Mouse (Mus musculus): ENCODE data around the gene Gm9922. TPM values are rescaled to one million over a fixed set of nuclear protein-coding genes. Genes with fewer than 3 reads are reported as not detected.

Gm9922 gene
- polyA plus RNA-seq (2015; fragmentation: Nextera tagmentation; extraction: Ambion mirVana): 0.41 and 0.56 TPM in 2 replicates

- H3K27me3 ChIP-seq (replicated peaks; ENCODE audit: control insufficient read depth, insufficient read depth, low read length): peaks cover 11% of the 10 kb centered on the region
- no peak within 1 kb of the TSS for H3K27ac ChIP-seq (ENCODE audit: low read depth, low read length)
- H3K9ac ChIP-seq (ENCODE audit: low read depth, low read length): peak within 1 kb of the TSS; percentile 71
- WGBS: under 1% methylated on average over 46 of the region's 51 CpGs
- H3K4me2 ChIP-seq (ENCODE audit: low read length): peak within 1 kb of the TSS; percentile 100
- H3K4me1 ChIP-seq (ENCODE audit: control insufficient read depth, insufficient read depth, low read depth, low read length): peaks cover 11% of the 10 kb centered on the region
- peak; percentile 80 for ATAC-seq
- H3K9me3 ChIP-seq (ENCODE audit: control insufficient read depth, low read length): no peaks in the 10 kb centered on the region
- H3K4me3 ChIP-seq (ENCODE audit: low read length): peak within 1 kb of the TSS; percentile 66
- H3K36me3 ChIP-seq (ENCODE audit: control insufficient read depth, insufficient read depth, low read length): no peaks in the 10 kb centered on the region
Measured at GRCm38 (mm10) chr14:101729237-101729971, at the start of gene Gm9922, which contains the start of gene Lmo7. Gene Gm9922 (minus strand): TSS chr14:101729814. Gene Lmo7 (plus strand): TSS chr14:101729957.

GRCm38 (mm10) chr14:101778426-101778825, 48.8 kb upstream of the Gm9922 start:
- Histone ChIP-seq H3K9ac (ENCODE audit: low read depth, low read length) (no peak overlapping the region), H3K27me3 (replicated peaks; ENCODE audit: control insufficient read depth, insufficient read depth, low read length) (no peaks in the 10 kb centered on the region), H3K4me3 (ENCODE audit: low read length) (no peak overlapping the region), H3K27ac (ENCODE audit: low read depth, low read length) (no peak overlapping the region), H3K9me3 (ENCODE audit: control insufficient read depth, low read length) (no peaks in the 10 kb centered on the region), H3K36me3 (ENCODE audit: control insufficient read depth, insufficient read depth, low read length) (no peaks in the 10 kb centered on the region), H3K4me1 (ENCODE audit: control insufficient read depth, insufficient read depth, low read depth, low read length) (no peaks in the 10 kb centered on the region), H3K4me2 (ENCODE audit: low read length) (no peak overlapping the region)
- 94% methylated on average over 3 of the region's 3 CpGs for WGBS
- ATAC-seq: no peak

GRCm38 (mm10) chr14:101777129-101777493, 47.5 kb upstream of the Gm9922 start:
- H3K9me3 ChIP-seq (ENCODE audit: control insufficient read depth, low read length): no peaks in the 10 kb centered on the region
- H3K4me3 ChIP-seq (ENCODE audit: low read length): no peak overlapping the region
- no peak overlapping the region for H3K4me2 ChIP-seq (ENCODE audit: low read length)
- no peaks in the 10 kb centered on the region for H3K36me3 ChIP-seq (ENCODE audit: control insufficient read depth, insufficient read depth, low read length)
- no peaks in the 10 kb centered on the region for H3K4me1 ChIP-seq (ENCODE audit: control insufficient read depth, insufficient read depth, low read depth, low read length)
- no peak overlapping the region for H3K27ac ChIP-seq (ENCODE audit: low read depth, low read length)
- H3K9ac ChIP-seq (ENCODE audit: low read depth, low read length): no peak overlapping the region
- no peak for ATAC-seq
- 36% methylated on average over 3 of the region's 3 CpGs for WGBS
- H3K27me3 ChIP-seq (replicated peaks; ENCODE audit: control insufficient read depth, insufficient read depth, low read length): no peaks in the 10 kb centered on the region

- no peaks in the 10 kb centered on the region for H3K9me3 ChIP-seq (ENCODE audit: control insufficient read depth, low read length)
- no peak for ATAC-seq
- H3K27ac ChIP-seq (ENCODE audit: low read depth, low read length): no peak overlapping the region
- H3K36me3 ChIP-seq (ENCODE audit: control insufficient read depth, insufficient read depth, low read length): no peaks in the 10 kb centered on the region
- WGBS: 12% methylated on average over 4 of the region's 4 CpGs
- H3K4me2 ChIP-seq (ENCODE audit: low read length): no peak overlapping the region
- H3K9ac ChIP-seq (ENCODE audit: low read depth, low read length): no peak overlapping the region
- H3K27me3 ChIP-seq (replicated peaks; ENCODE audit: control insufficient read depth, insufficient read depth, low read length): no peaks in the 10 kb centered on the region
- H3K4me1 ChIP-seq (ENCODE audit: control insufficient read depth, insufficient read depth, low read depth, low read length): no peaks in the 10 kb centered on the region
- H3K4me3 ChIP-seq (ENCODE audit: low read length): no peak overlapping the region
Measured at GRCm38 (mm10) chr14:101776296-101777128, 46.9 kb upstream of the Gm9922 start.

- Histone ChIP-seq H3K9me3 (ENCODE audit: control insufficient read depth, low read length) (no peaks in the 10 kb centered on the region), H3K36me3 (ENCODE audit: control insufficient read depth, insufficient read depth, low read length) (no peaks in the 10 kb centered on the region), H3K27ac (ENCODE audit: low read depth, low read length) (no peak overlapping the region), H3K4me3 (ENCODE audit: low read length) (no peak overlapping the region), H3K4me1 (ENCODE audit: control insufficient read depth, insufficient read depth, low read depth, low read length) (no peaks in the 10 kb centered on the region), H3K4me2 (ENCODE audit: low read length) (no peak overlapping the region), H3K27me3 (replicated peaks; ENCODE audit: control insufficient read depth, insufficient read depth, low read length) (no peaks in the 10 kb centered on the region), H3K9ac (ENCODE audit: low read depth, low read length) (no peak overlapping the region)
- ATAC-seq: no peak
- 65% methylated on average over 4 of the region's 4 CpGs for WGBS
Measured at GRCm38 (mm10) chr14:101774631-101775030, 45.0 kb upstream of the Gm9922 start.

- no peak overlapping the region for H3K27ac ChIP-seq (ENCODE audit: low read depth, low read length)
- H3K9ac ChIP-seq (ENCODE audit: low read depth, low read length): no peak overlapping the region
- H3K4me3 ChIP-seq (ENCODE audit: low read length): no peak overlapping the region
- H3K4me1 ChIP-seq (ENCODE audit: control insufficient read depth, insufficient read depth, low read depth, low read length): no peaks in the 10 kb centered on the region
- H3K9me3 ChIP-seq (ENCODE audit: control insufficient read depth, low read length): no peaks in the 10 kb centered on the region
- no peaks in the 10 kb centered on the region for H3K36me3 ChIP-seq (ENCODE audit: control insufficient read depth, insufficient read depth, low read length)
- whole genome bisulfite sequencing: 93% methylated on average over 6 of the region's 6 CpGs
- H3K4me2 ChIP-seq (ENCODE audit: low read length): no peak overlapping the region
- ATAC-seq: no peak
- H3K27me3 ChIP-seq (replicated peaks; ENCODE audit: control insufficient read depth, insufficient read depth, low read length): no peaks in the 10 kb centered on the region
Measured at GRCm38 (mm10) chr14:101771756-101772155, 42.1 kb upstream of the Gm9922 start.

- H3K27ac ChIP-seq (ENCODE audit: low read depth, low read length): no peak overlapping the region
- H3K36me3 ChIP-seq (ENCODE audit: control insufficient read depth, insufficient read depth, low read length): no peaks in the 10 kb centered on the region
- H3K9me3 ChIP-seq (ENCODE audit: control insufficient read depth, low read length): no peaks in the 10 kb centered on the region
- H3K9ac ChIP-seq (ENCODE audit: low read depth, low read length): no peak overlapping the region
- no peaks in the 10 kb centered on the region for H3K27me3 ChIP-seq (replicated peaks; ENCODE audit: control insufficient read depth, insufficient read depth, low read length)
- no peak overlapping the region for H3K4me2 ChIP-seq (ENCODE audit: low read length)
- no peak for ATAC-seq
- 91% methylated on average over 5 of the region's 5 CpGs for WGBS
- H3K4me3 ChIP-seq (ENCODE audit: low read length): no peak overlapping the region
- H3K4me1 ChIP-seq (ENCODE audit: control insufficient read depth, insufficient read depth, low read depth, low read length): no peaks in the 10 kb centered on the region
Measured at GRCm38 (mm10) chr14:101771336-101771735, 41.7 kb upstream of the Gm9922 start.

GRCm38 (mm10) chr14:101763762-101764295, 34.2 kb upstream of the Gm9922 start:
- no peaks in the 10 kb centered on the region for H3K4me1 ChIP-seq (ENCODE audit: control insufficient read depth, insufficient read depth, low read depth, low read length)
- H3K9ac ChIP-seq (ENCODE audit: low read depth, low read length): no peak overlapping the region
- ATAC-seq: no peak
- H3K36me3 ChIP-seq (ENCODE audit: control insufficient read depth, insufficient read depth, low read length): no peaks in the 10 kb centered on the region
- 28% methylated on average over 3 of the region's 3 CpGs for WGBS
- H3K9me3 ChIP-seq (ENCODE audit: control insufficient read depth, low read length): no peaks in the 10 kb centered on the region
- H3K27ac ChIP-seq (ENCODE audit: low read depth, low read length): no peak overlapping the region
- H3K27me3 ChIP-seq (replicated peaks; ENCODE audit: control insufficient read depth, insufficient read depth, low read length): no peaks in the 10 kb centered on the region
- no peak overlapping the region for H3K4me3 ChIP-seq (ENCODE audit: low read length)
- no peak overlapping the region for H3K4me2 ChIP-seq (ENCODE audit: low read length)

GRCm38 (mm10) chr14:101762267-101762666, 32.7 kb upstream of the Gm9922 start:
- Histone ChIP-seq H3K9me3 (ENCODE audit: control insufficient read depth, low read length) (no peaks in the 10 kb centered on the region), H3K36me3 (ENCODE audit: control insufficient read depth, insufficient read depth, low read length) (no peaks in the 10 kb centered on the region), H3K4me1 (ENCODE audit: control insufficient read depth, insufficient read depth, low read depth, low read length) (no peaks in the 10 kb centered on the region), H3K4me3 (ENCODE audit: low read length) (no peak overlapping the region), H3K9ac (ENCODE audit: low read depth, low read length) (no peak overlapping the region), H3K4me2 (ENCODE audit: low read length) (no peak overlapping the region), H3K27me3 (replicated peaks; ENCODE audit: control insufficient read depth, insufficient read depth, low read length) (no peaks in the 10 kb centered on the region), H3K27ac (ENCODE audit: low read depth, low read length) (no peak overlapping the region)
- 41% methylated on average over 1 of the region's 1 CpGs for WGBS
- no peak for ATAC-seq
